Mouse (Mus musculus): ENCODE measurements around the gene Polr2f. TPM values are rescaled to one million over a fixed set of nuclear protein-coding genes. Genes with fewer than 3 reads are reported as not detected.

The Polr2f gene
- polyA plus RNA-seq, 1 experiment from 2014 or later: 264 TPM

DNA sequence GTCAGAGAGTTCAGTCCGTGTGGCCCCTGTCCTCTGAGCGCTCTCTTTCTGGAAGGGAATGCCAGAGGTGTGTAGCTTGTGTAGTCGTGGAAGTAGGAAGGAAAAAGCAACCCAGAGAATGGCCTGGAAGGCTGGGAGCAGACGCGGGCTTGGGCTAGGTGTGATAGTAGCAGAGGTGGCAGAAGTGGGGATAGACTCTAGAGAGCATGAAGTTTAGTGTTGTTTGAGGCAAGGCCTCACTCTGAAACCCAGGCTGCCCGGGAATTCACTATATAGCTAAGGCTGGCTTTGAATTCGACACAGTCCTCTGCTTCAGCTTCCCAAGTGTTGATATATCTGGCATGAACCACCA, 733 bp downstream of the Polr2f start:
- Histone ChIP-seq H3K4me1 (ENCODE audit: insufficient read depth, low read length) (peaks cover 16% of the 10 kb centered on the region), H3K36me3 (ENCODE audit: insufficient read depth, low read length) (peaks cover 24% of the 10 kb centered on the region), H3K27me3 (ENCODE audit: insufficient read depth, low read length) (no peaks in the 10 kb centered on the region), H3K27ac (ENCODE audit: low read length) (0 out of 2 replicates have a peak overlapping the region, but pooled peaks have one; percentile 30), H3K4me2 (replicated peaks; ENCODE audit: low read depth, low read length) (peak overlapping the region; percentile 90), H3K9ac (replicated peaks; ENCODE audit: low read length) (peak overlapping the region; percentile 91), H3K9me3 (ENCODE audit: low read length) (no peaks in the 10 kb centered on the region), H3K4me3 (ENCODE audit: low read length) (peak overlapping the region; percentile 93)
- 0% methylated on average over 7 of the region's 7 CpGs for WGBS
- peak; percentile 50 for ATAC-seq (ENCODE audit: low FRiP score, low TSS enrichment)

DNA sequence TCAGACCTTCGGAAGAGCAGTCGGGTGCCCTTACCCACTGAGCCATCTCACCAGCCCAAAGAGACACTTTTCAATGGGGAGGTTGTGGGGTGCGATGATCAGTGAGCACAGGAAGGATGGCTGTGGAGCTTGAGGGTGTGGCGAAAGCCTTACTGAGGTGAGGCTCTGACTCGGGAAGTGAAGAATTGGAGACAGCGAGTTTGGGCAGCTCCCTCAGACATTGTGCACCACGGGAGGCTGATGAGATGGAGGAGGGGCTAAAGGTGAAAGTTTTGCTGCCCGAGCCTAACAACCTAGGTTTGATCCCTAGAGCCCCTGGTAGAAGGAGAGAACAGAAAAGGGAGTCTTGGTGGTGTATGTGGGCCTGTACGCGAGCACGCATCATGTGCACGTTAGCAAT, 2.5 kb downstream of the Polr2f start:
- H3K4me2 ChIP-seq (replicated peaks; ENCODE audit: low read depth, low read length): no peak overlapping the region
- no peak for ATAC-seq (ENCODE audit: low FRiP score, low TSS enrichment)
- H3K9me3 ChIP-seq (ENCODE audit: low read length): no peaks in the 10 kb centered on the region
- H3K4me3 ChIP-seq (ENCODE audit: low read length): no peak overlapping the region
- no peak overlapping the region for H3K9ac ChIP-seq (replicated peaks; ENCODE audit: low read length)
- H3K27ac ChIP-seq (ENCODE audit: low read length): no peak overlapping the region
- WGBS: 86% methylated on average over 12 of the region's 12 CpGs
- H3K4me1 ChIP-seq (ENCODE audit: insufficient read depth, low read length): peaks cover 16% of the 10 kb centered on the region
- no peaks in the 10 kb centered on the region for H3K27me3 ChIP-seq (ENCODE audit: insufficient read depth, low read length)
- H3K36me3 ChIP-seq (ENCODE audit: insufficient read depth, low read length): peaks cover 38% of the 10 kb centered on the region

DNA sequence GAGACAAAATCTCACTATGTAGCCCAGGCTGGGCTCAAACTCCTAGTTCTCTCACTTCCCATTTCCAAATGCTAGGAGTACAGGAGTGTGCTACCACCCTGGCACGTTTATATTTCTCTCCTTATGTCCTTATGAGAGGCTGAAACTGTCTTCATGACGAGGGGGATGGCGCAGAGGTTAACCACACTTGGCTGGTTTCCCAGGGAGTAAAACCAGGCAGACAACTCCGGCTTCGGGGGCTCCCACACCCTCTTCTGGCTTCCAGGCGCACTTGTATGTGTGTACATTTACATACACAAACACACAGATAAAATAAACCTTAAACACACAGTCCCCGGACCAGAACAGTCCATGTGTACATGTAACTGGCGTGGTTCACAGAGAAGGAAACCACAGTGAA, 3.2 kb downstream of the Polr2f start:
- H3K4me2 ChIP-seq (replicated peaks; ENCODE audit: low read depth, low read length): no peak overlapping the region
- H3K9ac ChIP-seq (replicated peaks; ENCODE audit: low read length): no peak overlapping the region
- WGBS: 73% methylated on average over 8 of the region's 8 CpGs

DNA sequence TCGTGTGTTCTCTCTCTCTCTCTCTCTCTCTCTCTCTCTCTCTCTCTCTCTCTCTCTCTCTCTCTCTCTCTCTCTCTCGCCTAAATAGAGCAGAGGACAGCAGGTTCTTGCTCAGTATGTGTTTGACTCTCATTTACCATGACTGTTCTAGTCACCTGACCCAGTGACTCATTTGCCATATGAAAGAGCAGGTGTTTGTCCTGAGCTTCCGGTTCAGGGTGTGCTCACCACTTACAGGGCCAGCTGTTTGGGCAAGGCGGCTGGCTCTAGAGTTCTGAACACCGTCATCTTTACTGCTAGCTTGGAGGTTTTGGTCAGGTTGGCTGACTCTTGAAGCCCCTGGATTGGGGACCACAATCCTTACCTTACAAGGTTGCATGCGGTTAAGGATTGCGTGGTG, 4.7 kb downstream of the Polr2f start:
- Histone ChIP-seq H3K4me2 (replicated peaks; ENCODE audit: low read depth, low read length) (no peak overlapping the region), H3K27ac (ENCODE audit: low read length) (no peak overlapping the region), H3K27me3 (ENCODE audit: insufficient read depth, low read length) (no peaks in the 10 kb centered on the region), H3K4me3 (ENCODE audit: low read length) (no peak overlapping the region), H3K9me3 (ENCODE audit: low read length) (no peaks in the 10 kb centered on the region), H3K36me3 (ENCODE audit: insufficient read depth, low read length) (peaks cover 46% of the 10 kb centered on the region), H3K4me1 (ENCODE audit: insufficient read depth, low read length) (peaks cover 13% of the 10 kb centered on the region), H3K9ac (replicated peaks; ENCODE audit: low read length) (no peak overlapping the region)
- 92% methylated on average over 7 of the region's 7 CpGs for WGBS
- ATAC-seq (ENCODE audit: low FRiP score, low TSS enrichment): no peak

More for the DNA sequence above, 3.2 kb downstream of the Polr2f start:
- Histone ChIP-seq H3K4me1 (ENCODE audit: insufficient read depth, low read length) (peaks cover 16% of the 10 kb centered on the region), H3K27ac (ENCODE audit: low read length) (no peak overlapping the region), H3K36me3 (ENCODE audit: insufficient read depth, low read length) (peaks cover 38% of the 10 kb centered on the region), H3K27me3 (ENCODE audit: insufficient read depth, low read length) (no peaks in the 10 kb centered on the region), H3K4me3 (ENCODE audit: low read length) (no peak overlapping the region), H3K9me3 (ENCODE audit: low read length) (no peaks in the 10 kb centered on the region)
- no peak for ATAC-seq (ENCODE audit: low FRiP score, low TSS enrichment)

DNA sequence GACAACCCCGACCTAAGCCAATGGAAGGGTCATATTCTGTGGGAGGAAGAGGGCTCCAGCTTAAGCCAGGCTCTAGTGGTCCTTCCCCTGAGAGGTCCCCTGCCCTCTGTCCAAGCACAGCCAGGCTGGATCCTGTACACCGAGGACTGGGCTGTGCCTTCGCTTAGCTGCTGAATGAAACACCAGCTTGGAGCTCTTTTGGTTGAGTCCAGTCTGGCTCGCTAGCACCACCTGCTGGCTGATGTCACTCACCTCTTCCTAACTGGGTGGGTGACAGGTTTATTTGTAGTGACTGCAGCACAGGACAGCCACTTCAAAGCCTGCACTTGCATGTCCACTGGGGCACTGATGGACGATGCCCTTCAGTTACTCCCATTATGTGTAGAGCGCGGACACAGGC, 7.7 kb downstream of the Polr2f start:
- H3K27ac ChIP-seq (ENCODE audit: low read length): no peak overlapping the region
- no peak overlapping the region for H3K9ac ChIP-seq (replicated peaks; ENCODE audit: low read length)
- WGBS: 47% methylated on average over 7 of the region's 7 CpGs
- H3K27me3 ChIP-seq (ENCODE audit: insufficient read depth, low read length): no peaks in the 10 kb centered on the region
- no peak overlapping the region for H3K4me3 ChIP-seq (ENCODE audit: low read length)
- H3K4me2 ChIP-seq (replicated peaks; ENCODE audit: low read depth, low read length): no peak overlapping the region
- H3K9me3 ChIP-seq (ENCODE audit: low read length): no peaks in the 10 kb centered on the region
- peaks cover 64% of the 10 kb centered on the region for H3K36me3 ChIP-seq (ENCODE audit: insufficient read depth, low read length)
- peak; percentile 60; the same call in 1 of the 2 replicates for ATAC-seq (ENCODE audit: low FRiP score, low TSS enrichment)
- H3K4me1 ChIP-seq (ENCODE audit: insufficient read depth, low read length): no peaks in the 10 kb centered on the region

DNA sequence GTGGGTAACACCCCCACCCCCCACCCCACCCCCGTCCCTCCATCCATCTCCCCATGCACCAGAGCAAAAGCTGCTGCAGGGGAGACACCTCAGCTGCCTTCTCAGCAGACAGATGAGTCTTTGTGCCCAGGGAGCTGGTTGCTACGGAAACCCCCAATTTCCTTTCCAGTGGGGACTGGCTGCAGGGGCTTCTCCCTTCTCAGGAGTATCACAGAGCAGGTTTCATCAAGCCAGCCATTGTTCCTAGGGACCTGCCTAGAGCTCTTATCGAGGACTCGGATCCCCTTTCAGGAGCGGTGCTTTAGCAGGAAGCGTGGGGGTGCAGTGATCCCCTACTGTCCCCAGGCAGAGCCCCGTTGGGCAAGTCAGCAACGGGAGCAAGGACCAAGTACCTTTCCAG, 11.1 kb downstream of the Polr2f start:
- H3K4me3 ChIP-seq (ENCODE audit: low read length): no peak overlapping the region
- no peaks in the 10 kb centered on the region for H3K4me1 ChIP-seq (ENCODE audit: insufficient read depth, low read length)
- no peaks in the 10 kb centered on the region for H3K27me3 ChIP-seq (ENCODE audit: insufficient read depth, low read length)
- H3K9ac ChIP-seq (replicated peaks; ENCODE audit: low read length): no peak overlapping the region
- 74% methylated on average over 8 of the region's 8 CpGs for whole genome bisulfite sequencing
- no peaks in the 10 kb centered on the region for H3K9me3 ChIP-seq (ENCODE audit: low read length)
- no peak overlapping the region for H3K27ac ChIP-seq (ENCODE audit: low read length)
- no peak overlapping the region for H3K4me2 ChIP-seq (replicated peaks; ENCODE audit: low read depth, low read length)
- ATAC-seq (ENCODE audit: low FRiP score, low TSS enrichment): no peak
- H3K36me3 ChIP-seq (ENCODE audit: insufficient read depth, low read length): peaks cover 39% of the 10 kb centered on the region

DNA sequence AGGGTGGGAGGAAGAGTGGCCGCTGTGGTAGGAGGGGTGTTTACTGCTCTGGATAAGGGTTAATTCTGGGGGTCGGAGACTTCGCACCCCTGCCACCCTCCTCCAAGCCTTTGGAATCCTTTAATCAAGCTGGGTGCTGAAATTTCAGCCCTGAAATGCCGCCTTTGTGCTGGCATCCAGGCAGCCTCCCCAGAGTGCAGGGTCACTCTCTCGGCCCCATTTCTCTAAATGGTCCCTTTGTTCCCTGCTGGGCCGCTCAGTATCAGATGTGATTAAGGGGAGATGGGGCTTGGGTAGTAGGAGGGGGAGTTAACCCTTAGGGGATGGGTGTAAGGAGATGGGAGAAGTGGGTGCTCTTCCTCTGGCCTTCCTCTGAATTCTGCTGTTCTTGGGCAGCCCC, 11.9 kb downstream of the Polr2f start:
- ATAC-seq (ENCODE audit: low FRiP score, low TSS enrichment): no peak
- H3K27ac ChIP-seq (ENCODE audit: low read length): no peak overlapping the region
- 47% methylated on average over 6 of the region's 6 CpGs for WGBS

DNA sequence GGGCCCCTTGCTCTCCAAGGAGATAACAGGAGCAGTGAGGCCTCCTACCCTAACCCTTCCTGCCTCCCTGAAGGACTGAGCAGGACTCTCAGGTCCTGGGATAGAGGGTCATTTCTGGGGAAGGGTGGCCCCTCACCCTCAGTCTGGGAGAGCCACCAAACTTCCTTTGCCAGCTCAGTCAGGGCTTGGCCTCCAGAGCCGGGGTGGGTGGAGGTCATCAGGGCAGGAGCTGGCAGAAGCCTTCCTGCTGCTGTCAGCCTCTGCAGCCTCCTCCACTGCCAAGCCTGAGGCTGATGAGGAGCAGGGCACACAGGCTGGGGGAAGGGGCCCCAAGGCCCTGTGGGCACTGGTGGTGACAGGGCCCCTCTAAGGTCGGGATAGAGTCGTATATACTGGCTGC, 14.8 kb downstream of the Polr2f start:
- no peaks in the 10 kb centered on the region; the same call in 1 of the 2 replicates for H3K27me3 ChIP-seq (ENCODE audit: insufficient read depth, low read length)
- no peak overlapping the region for H3K27ac ChIP-seq (ENCODE audit: low read length)
- ATAC-seq (ENCODE audit: low FRiP score, low TSS enrichment): no peak
- no peaks in the 10 kb centered on the region for H3K4me1 ChIP-seq (ENCODE audit: insufficient read depth, low read length)
- H3K9ac ChIP-seq (replicated peaks; ENCODE audit: low read length): no peak overlapping the region; the same call in 1 of the 2 replicates
- H3K4me3 ChIP-seq (ENCODE audit: low read length): no peak overlapping the region
- H3K4me2 ChIP-seq (replicated peaks; ENCODE audit: low read depth, low read length): no peak overlapping the region
- H3K36me3 ChIP-seq (ENCODE audit: insufficient read depth, low read length): peaks cover 20% of the 10 kb centered on the region; the same call in 1 of the 2 replicates
- 23% methylated on average over 3 of the region's 3 CpGs for WGBS
- no peaks in the 10 kb centered on the region for H3K9me3 ChIP-seq (ENCODE audit: low read length)

More for the DNA sequence above, 11.9 kb downstream of the Polr2f start:
- Histone ChIP-seq H3K9me3 (ENCODE audit: low read length) (no peaks in the 10 kb centered on the region), H3K4me3 (ENCODE audit: low read length) (no peak overlapping the region), H3K4me2 (replicated peaks; ENCODE audit: low read depth, low read length) (no peak overlapping the region), H3K36me3 (ENCODE audit: insufficient read depth, low read length) (peaks cover 30% of the 10 kb centered on the region), H3K27me3 (ENCODE audit: insufficient read depth, low read length) (no peaks in the 10 kb centered on the region), H3K9ac (replicated peaks; ENCODE audit: low read length) (no peak overlapping the region), H3K4me1 (ENCODE audit: insufficient read depth, low read length) (no peaks in the 10 kb centered on the region)

DNA sequence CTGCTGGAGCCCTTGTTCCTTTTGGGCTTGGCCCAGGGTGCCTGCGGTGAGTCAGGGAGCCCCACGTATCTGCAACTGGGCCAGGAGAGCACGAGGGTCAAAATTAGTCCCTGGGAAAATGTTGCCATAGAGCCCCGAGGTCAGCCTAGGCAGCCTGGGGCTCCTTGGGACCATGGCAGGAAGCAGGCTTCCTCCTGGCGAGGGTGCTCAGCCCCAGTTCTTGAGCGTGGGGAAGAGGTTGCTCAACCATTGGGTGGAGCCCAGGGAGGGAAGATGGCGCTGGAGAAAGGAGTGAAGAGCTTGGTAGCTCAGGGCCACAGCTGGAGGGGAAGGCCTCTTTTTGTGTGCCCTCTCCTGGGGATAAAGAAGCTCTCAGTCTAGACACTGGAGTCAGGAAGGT, 21.5 kb downstream of the Polr2f start:
- Histone ChIP-seq H3K4me2 (replicated peaks; ENCODE audit: low read depth, low read length) (no peak overlapping the region), H3K36me3 (ENCODE audit: insufficient read depth, low read length) (no peaks in the 10 kb centered on the region), H3K27me3 (ENCODE audit: insufficient read depth, low read length) (peaks cover 51% of the 10 kb centered on the region), H3K4me1 (ENCODE audit: insufficient read depth, low read length) (peaks cover 4% of the 10 kb centered on the region; the same call in 1 of the 2 replicates), H3K9ac (replicated peaks; ENCODE audit: low read length) (no peak overlapping the region), H3K4me3 (ENCODE audit: low read length) (no peak overlapping the region), H3K27ac (ENCODE audit: low read length) (no peak overlapping the region), H3K9me3 (ENCODE audit: low read length) (no peaks in the 10 kb centered on the region)
- 73% methylated on average over 7 of the region's 7 CpGs for WGBS
- ATAC-seq (ENCODE audit: low FRiP score, low TSS enrichment): no peak

DNA sequence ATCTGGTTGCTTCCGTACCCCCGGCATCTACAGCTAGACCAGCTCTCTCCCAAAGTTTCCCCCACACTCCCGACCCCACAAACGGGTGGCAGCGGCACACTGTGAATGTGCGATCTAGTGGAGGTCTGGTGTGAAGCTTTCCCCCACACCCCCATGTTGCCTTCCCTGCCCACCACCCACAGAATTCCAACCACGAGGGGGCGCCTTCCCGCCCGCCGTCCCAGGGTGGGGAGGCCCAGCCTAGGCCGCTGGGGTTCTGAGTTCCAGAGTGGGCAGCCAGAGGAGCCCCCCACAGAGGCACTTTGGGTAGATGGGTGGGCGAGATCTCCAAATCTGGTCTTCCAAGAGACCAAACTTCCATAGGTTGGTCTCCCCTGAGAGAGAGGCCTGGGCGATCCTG, 22.0 kb downstream of the Polr2f start:
- ATAC-seq (ENCODE audit: low FRiP score, low TSS enrichment): no peak
- H3K27me3 ChIP-seq (ENCODE audit: insufficient read depth, low read length): peaks cover 51% of the 10 kb centered on the region
- whole genome bisulfite sequencing: 51% methylated on average over 14 of the region's 14 CpGs
- H3K4me1 ChIP-seq (ENCODE audit: insufficient read depth, low read length): peaks cover 4% of the 10 kb centered on the region; the same call in 1 of the 2 replicates
- no peak overlapping the region for H3K27ac ChIP-seq (ENCODE audit: low read length)
- H3K36me3 ChIP-seq (ENCODE audit: insufficient read depth, low read length): no peaks in the 10 kb centered on the region
- 0 out of 2 replicates have a peak overlapping the region, but pooled peaks have one; percentile 29 for H3K4me3 ChIP-seq (ENCODE audit: low read length)
- H3K4me2 ChIP-seq (replicated peaks; ENCODE audit: low read depth, low read length): no peak overlapping the region
- H3K9me3 ChIP-seq (ENCODE audit: low read length): no peaks in the 10 kb centered on the region
- H3K9ac ChIP-seq (replicated peaks; ENCODE audit: low read length): no peak overlapping the region
